Mouse (Mus musculus) kidney, adult 11 months (tissue): Measurements from ENCODE around the gene BC037034.
A peak's percentile ranks its signal among the peaks of the same experiment; 100 is the strongest.
"Not testable (repeated sequence)": the region's sequence is repeated elsewhere in the genome, so short reads cannot be mapped to it uniquely, and the experiment has no call there.

ENCODE experiments used
- DNase-seq: peaks from one replicate; pipeline ENCODE4 v3.0.0; 2022

The BC037034 gene

GRCm38 (mm10) chr5:138260834-138261233, 3.0 kb downstream of the BC037034 start:
- no peak for DNase-seq

GRCm38 (mm10) chr5:138260051-138260450, 3.8 kb downstream of the BC037034 start:
- no peak for DNase-seq

GRCm38 (mm10) chr5:138258993-138259392, 4.8 kb downstream of the BC037034 start:
- no peak for DNase-seq

- no peak for DNase-seq
These were observed 5.3 kb downstream of the BC037034 start for GRCm38 (mm10) chr5:138258542-138258941.

- DNase-seq: no peak
These were observed 5.8 kb downstream of the BC037034 start for GRCm38 (mm10) chr5:138258078-138258477.

GRCm38 (mm10) chr5:138257585-138257978, 6.3 kb downstream of the BC037034 start:
- no peak for DNase-seq

GRCm38 (mm10) chr5:138256966-138257584, 6.8 kb downstream of the BC037034 start:
- no peak for DNase-seq

- DNase-seq: no peak
These were observed 7.8 kb downstream of the BC037034 start for GRCm38 (mm10) chr5:138256094-138256467.

- peak; percentile 98 for DNase-seq
These were observed 8.3 kb downstream of the BC037034 start, which contains the start of gene Lamtor4 for GRCm38 (mm10) chr5:138255353-138256093. Gene Lamtor4 (plus strand): TSS chr5:138255482.

GRCm38 (mm10) chr5:138253061-138253460, 10.8 kb downstream of the BC037034 start:
- no peak for DNase-seq

- no peak for DNase-seq
These were observed 12.7 kb downstream of the BC037034 start for GRCm38 (mm10) chr5:138251144-138251543.

GRCm38 (mm10) chr5:138241511-138241910, 22.3 kb downstream of the BC037034 start:
- no peak for DNase-seq

GRCm38 (mm10) chr5:138234224-138234623, 29.6 kb downstream of the BC037034 start:
- no peak for DNase-seq

GRCm38 (mm10) chr5:138233778-138234177, 30.1 kb downstream of the BC037034 start:
- no peak for DNase-seq

- no peak for DNase-seq
These were observed 34.3 kb downstream of the BC037034 start for GRCm38 (mm10) chr5:138229511-138229910.

GRCm38 (mm10) chr5:138228026-138228425, 35.8 kb downstream of the BC037034 start:
- no peak for DNase-seq

GRCm38 (mm10) chr5:138227367-138227766, 36.5 kb downstream of the BC037034 start:
- DNase-seq: no peak

- DNase-seq: no peak
These were observed 37.3 kb downstream of the BC037034 start for GRCm38 (mm10) chr5:138226491-138226890.

GRCm38 (mm10) chr5:138225700-138226099, 38.1 kb downstream of the BC037034 start, which contains the start of gene Nxpe5:
Gene Nxpe5 (plus strand): TSS chr5:138225898.
- DNase-seq: no peak

- no peak for DNase-seq
These were observed 40.5 kb downstream of the BC037034 start for GRCm38 (mm10) chr5:138223287-138223686.

GRCm38 (mm10) chr5:138222111-138222510, 41.7 kb downstream of the BC037034 start:
- peak; percentile 84 for DNase-seq

- DNase-seq: no peak
These were observed 44.0 kb downstream of the BC037034 start for GRCm38 (mm10) chr5:138219864-138220263.

GRCm38 (mm10) chr5:138216632-138217031, 47.2 kb downstream of the BC037034 start:
- DNase-seq: not testable (repeated sequence)
